Mouse (Mus musculus) thymus, postnatal 14 days (tissue): ENCODE measurements around the gene Tulp4.

Experiments used
- DNase-seq: peaks from one replicate; pipeline ENCODE4 v3.0.0; 2021

The Tulp4 gene

GRCm38 (mm10) chr17:6125441-6125840 lies 19.2 kb downstream of the Tulp4 start:
- DNase-seq: no peak

- DNase-seq: no peak
Measured at GRCm38 (mm10) chr17:6128039-6128438, 21.8 kb downstream of the Tulp4 start.

- DNase-seq: no peak
Measured at GRCm38 (mm10) chr17:6129361-6129760, 23.1 kb downstream of the Tulp4 start.

DNA sequence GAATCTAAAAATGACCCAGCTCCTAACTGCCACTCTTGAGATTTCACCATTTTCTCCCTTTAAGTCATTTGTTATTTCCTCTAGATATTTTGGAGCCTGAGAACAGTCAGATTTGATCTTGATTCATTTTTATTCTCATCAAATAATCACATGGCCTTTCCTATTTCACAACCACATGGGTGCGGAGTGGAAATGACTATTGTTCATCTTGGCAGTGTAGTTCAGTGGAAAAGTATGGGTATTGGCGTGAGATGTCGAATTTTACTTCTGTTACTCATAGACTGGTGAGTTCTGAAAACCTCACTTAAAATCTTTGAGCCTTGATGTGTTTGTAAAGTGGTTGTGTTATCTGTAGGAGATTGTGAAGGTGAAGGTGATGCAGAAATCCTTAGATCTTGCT lies 24.8 kb downstream of the Tulp4 start:
- DNase-seq: no peak

- DNase-seq: no peak
Measured at GRCm38 (mm10) chr17:6140875-6141274, 34.6 kb downstream of the Tulp4 start.

DNA sequence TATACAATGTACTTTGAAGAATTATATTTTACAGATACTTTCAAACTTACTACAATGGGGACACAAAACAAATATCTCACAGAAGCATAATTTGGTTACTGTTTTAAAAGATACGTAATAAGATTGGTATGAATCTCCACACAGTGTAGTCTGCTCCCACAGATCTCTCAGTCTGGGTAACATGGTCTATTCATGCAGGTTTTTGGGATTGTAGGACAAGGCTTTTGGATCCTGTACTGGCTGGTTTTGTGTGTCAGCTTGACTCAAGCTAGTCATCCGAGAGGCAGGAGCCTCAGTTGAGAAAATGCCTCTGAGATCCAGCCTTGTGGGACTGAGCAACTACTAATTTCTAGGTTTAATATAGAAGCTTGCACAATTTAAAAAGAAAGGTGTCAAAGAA lies 35.1 kb downstream of the Tulp4 start:
- no peak for DNase-seq

DNA sequence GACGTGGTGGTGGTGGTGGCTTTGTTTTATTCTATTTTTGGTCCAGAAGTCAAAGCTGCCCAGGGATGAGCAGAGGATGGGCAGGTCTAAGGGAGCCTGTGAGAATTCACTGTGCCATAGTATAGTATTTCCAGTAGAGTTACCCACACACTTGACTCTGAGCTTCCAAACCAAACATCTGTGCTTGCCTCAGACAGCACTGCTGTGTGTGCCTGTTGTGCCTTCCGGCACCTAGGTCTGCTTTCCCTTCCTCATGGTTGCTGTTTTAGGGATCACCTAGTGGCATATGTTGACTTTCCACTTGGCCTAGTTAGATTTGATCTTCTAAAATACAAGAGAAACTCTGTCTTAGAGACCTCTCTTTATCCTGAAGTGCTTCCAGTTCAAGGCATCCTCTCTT lies 39.0 kb downstream of the Tulp4 start:
- no peak for DNase-seq

DNA sequence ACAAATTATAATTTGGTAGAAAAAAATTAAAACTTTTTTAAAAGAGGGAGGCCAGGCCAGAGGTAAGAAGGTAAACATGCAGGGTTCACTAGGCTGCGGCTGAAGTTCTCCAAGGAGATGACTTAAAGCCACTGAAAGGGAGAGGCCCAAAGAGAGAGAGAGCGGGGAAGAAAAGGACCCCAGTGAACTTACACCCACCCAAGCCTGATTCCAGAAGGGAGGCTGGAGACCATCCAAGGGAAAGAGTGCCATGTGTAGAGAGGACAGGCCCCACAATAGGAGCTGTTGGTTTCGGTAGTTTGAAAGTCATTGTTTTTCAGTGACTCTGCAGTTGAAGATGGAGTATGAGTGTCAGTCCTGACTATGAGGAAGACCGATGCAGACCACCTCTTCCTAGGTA lies 46.7 kb downstream of the Tulp4 start:
- DNase-seq: no peak

DNA sequence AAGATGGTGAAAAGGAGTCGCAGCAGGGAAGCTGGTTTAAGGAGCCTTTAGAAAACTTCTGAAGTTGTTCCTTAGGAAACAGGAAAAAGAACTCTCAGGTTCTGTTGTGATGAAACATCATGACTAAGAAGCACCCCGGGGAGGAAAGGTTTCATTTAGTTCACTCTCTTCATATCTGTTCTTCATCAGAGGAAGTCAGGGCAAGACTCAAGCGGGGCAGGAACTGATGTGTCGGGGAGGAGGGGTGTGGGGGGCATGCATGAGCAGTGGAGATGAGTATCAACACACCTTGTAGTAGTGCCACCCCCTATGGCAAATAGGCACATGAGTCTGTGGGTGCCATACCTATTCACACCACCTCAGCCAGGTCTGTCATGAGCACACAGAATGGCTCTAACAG lies 47.3 kb downstream of the Tulp4 start:
- peak; percentile 56 for DNase-seq

- DNase-seq: peak; percentile 14
Measured at GRCm38 (mm10) chr17:6154366-6154765, 48.1 kb downstream of the Tulp4 start.

DNA sequence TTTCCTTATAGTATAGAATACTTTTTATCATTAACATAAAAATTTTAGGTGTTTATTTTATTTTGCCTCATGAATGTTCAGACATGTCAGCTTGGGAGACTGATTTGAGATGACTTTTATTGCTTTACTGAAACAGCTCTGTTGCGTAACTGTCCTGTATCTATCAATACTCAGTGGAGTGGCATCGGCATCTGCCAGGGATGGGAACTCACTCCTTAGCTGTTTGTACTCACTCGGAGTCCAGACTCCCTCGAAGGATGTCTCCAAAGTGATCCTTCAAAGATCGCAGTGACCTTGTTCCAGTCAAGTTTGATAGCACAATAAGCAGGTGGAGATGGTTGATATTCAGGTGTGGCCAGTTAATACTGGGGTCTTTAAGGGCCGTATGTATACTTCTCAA lies 54.3 kb downstream of the Tulp4 start:
- DNase-seq: no peak

- DNase-seq: no peak
Measured at GRCm38 (mm10) chr17:6161916-6162315, 55.7 kb downstream of the Tulp4 start.

DNA sequence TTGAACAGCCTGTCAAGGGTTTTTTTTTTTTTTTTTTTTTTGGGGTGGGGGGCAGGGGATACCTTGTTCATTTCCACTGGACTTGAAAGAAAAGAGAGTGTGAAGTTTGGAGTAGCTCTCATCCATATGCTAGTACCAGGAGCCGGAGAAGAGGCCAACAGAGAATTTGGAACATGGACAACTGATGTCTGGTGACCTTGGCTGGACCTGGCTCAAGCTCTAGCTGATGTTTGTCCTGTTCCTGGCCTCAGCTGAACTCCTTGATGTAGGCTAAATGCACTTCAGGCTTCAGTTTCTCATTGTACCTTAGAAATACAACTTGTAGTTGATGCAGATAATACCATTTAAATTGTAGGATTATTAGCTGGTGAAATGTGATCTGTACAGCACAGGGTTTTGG lies 56.5 kb downstream of the Tulp4 start:
- no peak for DNase-seq

DNA sequence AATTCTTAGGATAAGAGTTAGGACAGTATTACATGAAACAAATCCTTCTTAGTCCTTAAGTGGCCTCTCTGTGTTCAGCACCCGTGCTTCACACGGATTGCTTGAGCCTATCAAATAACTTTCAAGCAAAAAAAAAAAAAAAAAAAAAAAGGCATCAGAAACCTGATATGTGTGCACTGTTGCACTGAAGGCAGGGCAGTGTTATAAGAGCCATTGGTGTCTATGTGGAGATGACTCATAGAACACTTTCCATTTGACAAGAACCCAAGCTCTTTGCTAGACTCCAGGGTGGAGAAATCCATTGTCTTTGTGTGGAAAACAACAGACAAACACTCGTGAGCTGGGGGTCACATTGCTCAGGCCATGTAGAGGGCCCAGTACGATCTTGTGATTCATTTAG lies 58.7 kb downstream of the Tulp4 start:
- DNase-seq: no peak

- DNase-seq: peak; percentile 42
Measured at GRCm38 (mm10) chr17:6172440-6172839, 66.2 kb downstream of the Tulp4 start.

GRCm38 (mm10) chr17:6172926-6173690 lies 66.9 kb downstream of the Tulp4 start:
- peak; percentile 29 for DNase-seq

DNA sequence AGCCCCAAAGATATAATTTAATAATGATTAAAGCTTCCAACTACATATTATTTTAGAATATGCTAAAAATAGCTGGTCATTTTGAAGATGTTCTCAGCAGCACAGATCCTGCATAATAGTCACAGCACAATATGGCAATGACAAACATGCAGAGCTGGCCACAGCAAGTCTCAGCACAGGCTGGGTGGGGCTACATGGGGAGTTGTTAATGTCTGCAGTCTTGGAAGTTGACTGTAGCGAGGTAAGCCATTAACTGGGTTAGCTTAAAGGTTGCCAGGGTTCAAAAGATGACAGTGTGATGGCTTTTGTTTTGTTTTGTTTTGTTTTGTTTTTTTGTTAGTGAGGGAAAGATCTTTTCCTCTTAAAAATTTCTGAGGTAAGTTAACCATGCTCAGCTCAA lies 68.3 kb downstream of the Tulp4 start:
- no peak for DNase-seq

- no peak for DNase-seq
Measured at GRCm38 (mm10) chr17:6178564-6179267, 72.5 kb downstream of the Tulp4 start.

- no peak for DNase-seq
Measured at GRCm38 (mm10) chr17:6179389-6179788, 73.2 kb downstream of the Tulp4 start.

GRCm38 (mm10) chr17:6180421-6180820 lies 74.2 kb downstream of the Tulp4 start:
- no peak for DNase-seq

DNA sequence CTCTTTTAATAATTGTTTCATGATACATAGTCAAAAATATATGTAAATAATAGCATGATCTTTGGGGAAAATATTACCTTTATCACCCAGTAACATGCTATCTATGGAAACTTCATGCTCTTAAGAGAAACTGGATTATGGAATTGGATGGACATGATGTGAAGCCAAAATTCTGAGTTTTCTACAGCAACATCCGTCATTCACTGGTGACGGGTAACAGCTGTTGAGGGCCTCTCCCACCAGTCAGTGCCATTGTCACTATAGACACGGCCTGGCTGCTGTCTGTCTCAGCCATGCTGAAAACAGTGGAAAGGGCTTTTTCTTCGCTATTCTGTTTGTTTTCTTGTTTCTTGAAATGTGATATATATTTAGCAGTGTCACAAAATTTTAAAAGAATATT lies 76.5 kb downstream of the Tulp4 start:
- no peak for DNase-seq

- DNase-seq: no peak
Measured at GRCm38 (mm10) chr17:6186651-6187050, 80.4 kb downstream of the Tulp4 start.

DNA sequence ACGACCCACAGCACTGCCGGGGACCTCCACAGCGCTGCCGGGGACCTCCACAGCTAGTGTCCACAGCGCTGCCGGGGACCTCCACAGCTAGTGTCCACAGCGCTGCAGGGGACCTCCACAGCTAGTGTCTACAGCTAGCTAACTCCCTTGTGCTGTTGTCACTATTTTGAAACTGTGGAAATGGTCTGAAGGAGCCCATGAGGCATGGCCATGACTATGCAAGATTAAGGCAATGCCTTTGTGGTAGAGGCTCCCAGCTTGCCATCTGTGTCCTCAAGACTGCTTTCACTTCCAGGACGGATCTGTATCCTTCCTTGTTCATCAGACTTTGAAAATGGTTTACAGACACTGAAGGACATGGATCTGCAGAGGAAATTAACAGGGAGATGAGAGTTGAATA lies 80.9 kb downstream of the Tulp4 start:
- no peak for DNase-seq

- DNase-seq: no peak
Measured at GRCm38 (mm10) chr17:6189207-6189606, 83.0 kb downstream of the Tulp4 start.

- no peak for DNase-seq
Measured at GRCm38 (mm10) chr17:6192275-6192674, 86.0 kb downstream of the Tulp4 start.
